Mouse (Mus musculus) limb, embryonic 14.5 days (tissue): ENCODE measurements around the gene Tal1. TPM values are rescaled to one million over a fixed set of nuclear protein-coding genes. Genes with fewer than 3 reads are reported as not detected.

Source experiments
- ATAC-seq: fragments of 200-750 bp; cut with Nextera tagmentation; 2 replicates; pipeline ENCODE4 v1.8.0; 2017; ENCODE audit warnings: low read depth, moderate number of reproducible peaks, moderate TSS enrichment; ENCODE audit not compliant: low FRiP score
- DNase-seq: peaks from one replicate; pipeline ENCODE4 v3.0.0-alpha.2; 2015; ENCODE audit warnings: low spot score
- H3K27ac ChIP-seq: fragments of 300-500 bp; sonication (generic); replicated peaks from 2 replicates; pipeline ENCODE4 v1.5.1; 2014; ENCODE audit warnings: low read depth, mild to moderate bottlenecking, low read length, moderate library complexity, mixed read lengths
- H3K27me3 ChIP-seq: fragments of 300-500 bp; sonication (generic); 2 replicates; pipeline ENCODE4 v1.6.1; 2014; ENCODE audit warnings: low read length, mixed read lengths; ENCODE audit not compliant: control insufficient read depth, insufficient read depth
- H3K36me3 ChIP-seq: fragments of 300-500 bp; sonication (generic); 2 replicates; pipeline ENCODE4 v1.6.1; 2014; ENCODE audit warnings: mild to moderate bottlenecking, low read length, moderate library complexity, mixed read lengths; ENCODE audit not compliant: control insufficient read depth, insufficient read depth
- H3K4me1 ChIP-seq: fragments of 300-500 bp; sonication (generic); 2 replicates; pipeline ENCODE4 v1.6.1; 2014; ENCODE audit warnings: antibody characterized with exemption, low read length, mixed read lengths; ENCODE audit not compliant: control insufficient read depth, insufficient read depth
- H3K4me2 ChIP-seq: fragments of 300-500 bp; sonication (generic); replicated peaks from 2 replicates; pipeline ENCODE4 v1.6.1; 2014; ENCODE audit warnings: low read depth, mild to moderate bottlenecking, low read length, moderate library complexity; ENCODE audit not compliant: severe bottlenecking
- H3K4me3 ChIP-seq: fragments of 300-500 bp; sonication (generic); replicated peaks from 2 replicates; pipeline ENCODE4 v1.5.1; 2014; ENCODE audit warnings: low read length
- H3K9ac ChIP-seq: fragments of 300-500 bp; sonication (generic); 2 replicates; pipeline ENCODE4 v1.6.1; 2014; ENCODE audit warnings: mild to moderate bottlenecking, low read depth, low read length, moderate library complexity; ENCODE audit not compliant: severe bottlenecking
- H3K9me3 ChIP-seq: fragments of 300-500 bp; sonication (generic); 2 replicates; pipeline ENCODE4 v1.6.1; 2016; ENCODE audit warnings: low read length; ENCODE audit not compliant: control insufficient read depth
- POLR2A ChIP-seq: fragments of 200-500 bp; IDR thresholded peaks from 2 replicates; pipeline ENCODE4 v1.8.0; 2012; ENCODE audit warnings: inconsistent platforms, mild to moderate bottlenecking, moderate library complexity, borderline replicate concordance; ENCODE audit not compliant: insufficient read depth, insufficient read length; ENCODE audit errors: extremely low read depth
- WGBS: fragments of 180-500 bp; shearing (Covaris S2); extraction: QIAGEN DNeasy Blood & Tissue Kit; methylation state at CpG from one replicate; pipeline ENCODE4 v1.1.7; 2014; 5-methylcytosine and 5-hydroxymethylcytosine counted together
- polyA plus RNA-seq, 2 experiments: library from polyadenylated mRNA; depleted of rRNA in 1 of 2; stranded (reverse) in 1 of 2; unstranded in 1 of 2; fragments of >200 nt; fragmentation: Nextera tagmentation in 1 of 2; extraction: Ambion mirVana in 1 of 2; gene quantifications; 2 replicates each; pipeline versions ENCODE4 v1.2.1 to v1.2.3; 2012 to 2014

The Tal1 gene
- polyA plus RNA-seq, 2 experiments, result 1.7 to 3.4 TPM

DNA sequence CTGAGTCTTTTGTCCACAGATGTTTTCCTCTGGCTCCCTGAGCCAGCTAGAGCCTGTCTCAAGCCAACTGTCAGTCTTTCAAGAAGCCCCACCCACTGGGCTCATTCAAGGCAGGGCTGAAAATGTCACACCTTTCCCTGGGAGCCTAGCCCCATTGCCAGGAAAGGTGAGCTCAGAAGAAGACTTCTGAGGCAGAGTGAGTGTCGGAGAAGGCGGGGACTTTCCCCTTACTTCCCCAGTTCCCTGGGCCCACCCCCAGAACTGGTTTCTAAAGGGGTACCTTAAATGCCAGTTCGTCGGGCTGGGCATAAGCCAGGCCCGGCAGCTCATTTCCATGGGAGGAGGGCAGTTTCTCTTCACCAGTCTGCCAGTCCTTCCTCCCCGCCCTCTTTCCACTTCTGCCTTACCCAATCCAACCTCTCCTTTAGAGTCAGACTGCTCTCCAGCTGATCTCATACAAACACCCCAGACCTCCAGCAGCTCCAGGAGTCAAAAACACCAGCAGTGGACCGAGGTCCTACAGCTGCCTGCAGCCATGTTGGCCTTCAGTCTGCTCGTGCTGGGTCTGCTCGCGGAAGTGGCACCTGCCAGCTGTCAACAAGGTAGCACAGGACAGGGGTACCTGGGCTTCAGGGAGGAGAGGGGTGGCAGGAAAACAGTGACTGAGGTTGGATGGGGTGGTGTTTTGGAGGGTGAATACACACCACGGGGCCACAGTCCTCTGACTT is 32.5 kb downstream of the Tal1 start, which contains the start of gene Pdzk1ip1:
Gene Pdzk1ip1, plus strand, starts transcription at position 98 of the 728 bp plus-strand sequence.
- Histone ChIP-seq H3K9ac (no peak within 1 kb of the TSS; the same call in 1 of the 2 replicates), H3K27me3 (0 out of 2 replicates have a peak, but pooled peaks cover 15% of the 10 kb centered on the region), H3K4me3 (no peak within 1 kb of the TSS), H3K9me3 (no peaks in the 10 kb centered on the region), H3K36me3 (no peaks in the 10 kb centered on the region), H3K4me2 (peak within 1 kb of the TSS; percentile 19; the same call in 1 of the 2 replicates), H3K4me1 (no peaks in the 10 kb centered on the region), H3K27ac (no peak within 1 kb of the TSS)
- 8% methylated on average over 11 of the region's 11 CpGs for WGBS
- DNase-seq (no peak), ATAC-seq (no peak)
- TF ChIP-seq POLR2A, result no peak

DNA sequence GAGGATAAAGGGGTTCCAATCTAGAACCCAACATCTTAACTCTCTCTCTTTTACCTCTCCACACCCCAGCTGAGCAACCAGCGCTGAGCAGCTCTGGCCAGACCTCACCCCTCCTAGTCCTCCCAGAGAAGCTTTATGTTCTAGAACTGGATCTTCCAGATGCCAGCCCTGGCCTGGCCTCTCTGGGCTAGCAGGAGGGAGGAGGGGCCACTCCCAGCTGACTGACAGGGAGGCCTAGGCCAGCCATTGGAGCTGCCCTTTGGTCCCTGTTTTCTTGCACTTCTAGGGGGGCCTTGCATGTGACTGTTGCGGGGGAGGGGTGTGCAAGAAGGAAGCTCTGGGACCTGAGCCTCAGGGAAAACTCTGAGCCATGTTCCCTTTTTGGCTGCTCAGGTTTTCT is 34.4 kb downstream of the Tal1 start:
- DNase-seq, result no peak
- peaks cover 29% of the 10 kb centered on the region for H3K27me3 ChIP-seq
- no peak for ATAC-seq

DNA sequence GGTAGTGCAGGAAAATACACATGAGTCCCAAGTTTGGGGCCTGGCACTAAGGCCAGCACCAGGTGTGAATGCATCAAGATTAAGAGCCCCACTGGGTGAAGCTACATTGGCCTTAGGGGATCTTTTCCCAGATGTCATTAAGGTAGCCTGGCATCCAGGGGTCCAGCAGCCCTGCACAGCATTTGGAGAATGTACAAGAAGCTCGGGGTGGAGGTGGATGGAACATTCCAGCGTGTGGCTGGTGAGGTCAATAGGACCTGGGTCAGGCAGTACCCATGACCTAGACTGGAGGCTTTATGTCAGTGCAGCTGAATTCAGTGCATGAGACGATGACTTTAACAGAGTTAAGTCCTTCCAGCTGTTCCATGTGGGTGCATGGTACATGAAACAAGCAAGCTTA is 35.6 kb downstream of the Tal1 start:
- no peak for DNase-seq
- peaks cover 10% of the 10 kb centered on the region for H3K4me1 ChIP-seq
- no peak for TF ChIP-seq POLR2A

More for the DNA sequence above, 34.4 kb downstream of the Tal1 start:
- 41% methylated on average over 2 of the region's 2 CpGs for WGBS
- no peak overlapping the region for H3K9ac ChIP-seq
- H3K4me2 ChIP-seq, result no peak overlapping the region
- H3K9me3 ChIP-seq, result no peaks in the 10 kb centered on the region
- H3K36me3 ChIP-seq, result no peaks in the 10 kb centered on the region
- 0 out of 2 replicates have a peak, but pooled peaks cover 1% of the 10 kb centered on the region for H3K4me1 ChIP-seq
- TF ChIP-seq POLR2A, result no peak
- no peak overlapping the region for H3K27ac ChIP-seq
- no peak overlapping the region for H3K4me3 ChIP-seq

GRCm38 (mm10) chr4:115093331-115093864 is 37.2 kb downstream of the Tal1 start:
- no peaks in the 10 kb centered on the region for H3K9me3 ChIP-seq
- H3K9ac ChIP-seq, result no peak overlapping the region
- 71% methylated on average over 4 of the region's 4 CpGs for WGBS
- H3K27me3 ChIP-seq, result peaks cover 40% of the 10 kb centered on the region
- no peaks in the 10 kb centered on the region for H3K36me3 ChIP-seq
- peaks cover 12% of the 10 kb centered on the region for H3K4me1 ChIP-seq
- DNase-seq (no peak), ATAC-seq (no peak)
- no peak overlapping the region for H3K4me2 ChIP-seq
- no peak overlapping the region for H3K27ac ChIP-seq
- H3K4me3 ChIP-seq, result no peak overlapping the region
- TF ChIP-seq POLR2A, result no peak

More for the DNA sequence above, 35.6 kb downstream of the Tal1 start:
- 59% methylated on average over 3 of the region's 3 CpGs for WGBS
- Histone ChIP-seq H3K27ac (no peak overlapping the region), H3K36me3 (no peaks in the 10 kb centered on the region), H3K9ac (no peak overlapping the region), H3K27me3 (peaks cover 39% of the 10 kb centered on the region), H3K4me2 (no peak overlapping the region), H3K9me3 (no peaks in the 10 kb centered on the region), H3K4me3 (no peak overlapping the region)
- ATAC-seq, result no peak

DNA sequence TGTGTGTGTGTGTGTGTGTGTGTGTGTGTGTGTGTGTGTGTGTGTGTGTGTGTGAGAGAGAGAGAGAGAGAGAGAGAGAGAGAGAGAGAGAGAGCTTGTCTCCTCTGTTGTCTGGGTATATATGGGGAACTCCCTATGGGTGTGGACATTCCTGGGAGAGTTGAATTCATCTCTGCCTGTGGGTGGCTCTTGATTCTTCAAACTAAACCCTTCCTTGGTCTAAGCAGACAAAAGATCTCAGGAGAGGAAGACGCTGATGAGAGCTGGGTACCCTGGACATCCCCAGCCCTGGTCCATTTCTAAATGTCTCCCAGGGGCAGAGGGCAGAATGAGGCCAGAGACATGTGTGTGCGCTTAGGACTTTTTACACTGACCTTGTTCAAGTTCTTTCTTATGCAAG is 37.8 kb downstream of the Tal1 start:
- TF ChIP-seq POLR2A, result no peak
- Histone ChIP-seq H3K4me3 (no peak overlapping the region), H3K27ac (no peak overlapping the region), H3K4me2 (no peak overlapping the region), H3K36me3 (no peaks in the 10 kb centered on the region), H3K9me3 (no peaks in the 10 kb centered on the region), H3K9ac (no peak overlapping the region), H3K4me1 (peaks cover 12% of the 10 kb centered on the region), H3K27me3 (peaks cover 34% of the 10 kb centered on the region)
- ATAC-seq, result no peak
- 77% methylated on average over 2 of the region's 2 CpGs for WGBS
- DNase-seq, result no peak
